Mouse (Mus musculus) layer of hippocampus, adult 9-11 months (tissue): Measurements from ENCODE around the gene Aldh3b1.

ENCODE experiments used
- DNase-seq: peaks from one replicate; pipeline ENCODE4 v3.0.0; 2022

Aldh3b1 gene

GRCm38 (mm10) chr19:3910206-3910605 lies 19.4 kb downstream of the Aldh3b1 start:
- no peak for DNase-seq

- peak; percentile 60 for DNase-seq
Measured at GRCm38 (mm10) chr19:3907876-3908660, 21.5 kb downstream of the Aldh3b1 start.

DNA sequence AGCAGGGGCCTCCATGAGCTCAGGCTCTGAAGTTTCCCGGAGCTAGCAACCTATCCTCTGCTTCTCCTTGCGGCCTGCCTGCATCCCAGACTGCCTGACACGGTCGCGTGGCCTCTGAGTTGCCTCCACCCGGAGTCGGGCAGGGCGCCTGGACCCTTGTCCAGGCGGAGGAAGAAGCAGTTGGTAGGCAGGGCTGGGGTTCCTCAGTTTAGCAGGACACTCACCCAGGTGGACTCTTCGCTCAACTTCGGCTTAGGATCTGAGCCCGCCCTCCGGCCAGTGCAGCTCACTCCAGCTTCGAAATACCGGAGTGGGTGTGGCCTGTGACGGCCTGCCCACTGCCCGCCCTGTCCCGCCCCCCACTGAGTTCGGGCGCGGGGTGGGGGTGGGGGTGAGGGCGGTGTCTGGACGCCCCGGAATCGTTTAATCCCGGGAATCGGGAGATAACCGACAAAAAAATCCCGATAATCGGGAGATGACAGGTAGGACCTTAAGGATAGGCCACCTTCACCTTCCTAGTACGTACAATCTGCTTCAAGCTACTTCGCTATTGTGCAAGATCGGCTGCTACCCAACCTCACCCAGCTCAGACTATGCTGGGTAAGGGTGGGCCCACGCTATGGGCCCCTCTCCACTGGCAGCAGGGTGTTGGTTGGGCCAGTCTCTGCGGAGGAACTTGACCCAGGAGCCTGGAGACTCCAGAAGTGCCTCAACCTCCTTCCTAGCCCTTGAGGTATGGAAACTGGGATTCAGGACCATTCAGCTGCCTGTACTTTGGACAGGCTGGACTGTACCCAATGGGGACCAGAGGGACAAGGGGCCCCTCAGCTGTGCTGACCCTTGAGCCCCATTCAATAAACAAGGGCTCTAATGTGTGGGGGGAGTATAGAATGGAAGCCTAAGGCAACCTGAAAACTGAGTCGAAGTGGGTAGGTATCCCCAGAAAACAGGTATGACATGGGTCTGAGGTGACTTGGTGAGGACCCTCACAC lies 22.5 kb downstream of the Aldh3b1 start, which contains the start of gene Tcirg1:
Tcirg1 (minus strand) TSS at position 339 of the 992 bp plus-strand sequence.
- DNase-seq = peak; percentile 74

- DNase-seq = no peak
Measured at GRCm38 (mm10) chr19:3906326-3906725, 23.3 kb downstream of the Aldh3b1 start.

GRCm38 (mm10) chr19:3905261-3905969 lies 24.2 kb downstream of the Aldh3b1 start:
- DNase-seq = no peak

GRCm38 (mm10) chr19:3904363-3904675 lies 25.3 kb downstream of the Aldh3b1 start:
- DNase-seq = no peak

- DNase-seq = no peak
Measured at GRCm38 (mm10) chr19:3903648-3904362, 25.8 kb downstream of the Aldh3b1 start.

DNA sequence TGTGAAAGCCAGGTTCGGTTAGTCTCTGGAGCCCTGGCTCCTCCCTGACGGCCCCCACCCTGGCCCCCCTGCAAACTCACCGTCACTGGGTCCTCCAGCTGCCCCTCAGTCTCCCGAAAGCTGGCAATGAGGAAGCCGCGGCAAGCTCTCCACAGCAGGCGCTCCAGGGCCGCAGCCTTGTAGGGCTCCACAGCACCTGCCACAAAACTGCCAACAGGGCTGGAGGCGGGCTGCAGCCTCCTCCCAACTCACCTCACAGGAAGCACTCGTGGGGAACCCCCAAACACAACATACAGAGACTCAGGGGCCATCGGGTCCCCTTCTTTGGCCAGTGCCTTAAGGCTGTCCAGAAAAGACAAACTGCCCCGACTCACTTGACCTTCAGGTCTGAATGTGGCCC lies 26.6 kb downstream of the Aldh3b1 start:
- DNase-seq = no peak

DNA sequence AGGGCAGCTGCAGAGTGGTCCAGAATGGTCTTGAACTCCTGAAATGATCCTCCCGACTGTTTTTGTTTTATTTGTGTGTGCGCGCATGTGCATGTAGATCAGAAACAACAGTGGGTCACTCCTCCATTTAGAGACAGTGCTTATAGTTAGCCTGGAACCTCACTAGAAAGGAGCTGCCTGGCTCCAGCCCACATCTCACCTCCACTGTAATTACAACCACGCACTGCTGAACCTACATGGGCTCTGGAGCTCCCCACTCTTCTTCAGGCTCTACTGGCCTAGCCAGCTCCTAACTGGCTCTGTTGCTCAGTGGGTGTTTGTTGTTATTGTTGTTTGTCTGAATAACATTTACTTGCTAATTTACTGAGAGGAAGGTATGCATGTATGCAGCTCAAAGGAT lies 30.0 kb downstream of the Aldh3b1 start:
- no peak for DNase-seq

DNA sequence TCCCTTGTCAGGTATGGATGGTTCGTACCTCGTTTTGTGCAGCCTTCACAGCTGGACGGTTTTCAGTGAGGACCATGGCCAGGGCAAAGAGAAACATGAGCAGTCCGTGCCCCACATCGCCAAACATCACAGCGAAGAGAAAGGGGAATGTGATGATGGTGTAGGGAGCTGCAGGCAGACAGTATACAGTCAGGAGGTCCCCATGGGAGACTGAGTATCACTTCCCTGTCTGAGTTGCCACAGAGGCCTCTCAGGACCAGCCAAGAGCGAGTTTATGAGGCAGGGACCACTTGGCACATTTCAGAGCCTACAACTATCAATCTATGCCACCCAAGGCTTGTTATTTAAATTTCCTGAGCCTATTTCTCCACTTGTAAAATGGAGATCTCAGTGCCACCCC lies 30.7 kb downstream of the Aldh3b1 start:
- no peak for DNase-seq

GRCm38 (mm10) chr19:3897557-3897956 lies 32.1 kb downstream of the Aldh3b1 start:
- DNase-seq = no peak

DNA sequence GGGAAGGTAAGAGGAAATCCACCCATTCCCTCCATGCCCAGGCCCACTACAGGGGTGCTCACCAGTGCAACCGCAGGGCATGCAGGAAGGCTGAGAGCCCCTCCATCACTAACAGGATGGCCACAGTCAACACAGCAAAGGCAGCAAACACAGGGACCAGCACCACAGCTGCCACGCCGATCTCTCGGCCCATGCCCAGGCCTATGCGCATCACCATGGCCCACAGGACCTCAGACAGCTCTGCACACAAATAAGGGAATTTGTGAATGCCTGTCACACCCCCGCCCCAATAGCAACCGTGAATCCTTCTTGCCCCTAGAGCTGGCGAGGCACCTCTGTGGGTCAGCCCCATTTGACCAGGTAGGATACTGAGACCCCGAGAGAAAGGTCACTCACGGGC lies 33.4 kb downstream of the Aldh3b1 start:
- DNase-seq = no peak

DNA sequence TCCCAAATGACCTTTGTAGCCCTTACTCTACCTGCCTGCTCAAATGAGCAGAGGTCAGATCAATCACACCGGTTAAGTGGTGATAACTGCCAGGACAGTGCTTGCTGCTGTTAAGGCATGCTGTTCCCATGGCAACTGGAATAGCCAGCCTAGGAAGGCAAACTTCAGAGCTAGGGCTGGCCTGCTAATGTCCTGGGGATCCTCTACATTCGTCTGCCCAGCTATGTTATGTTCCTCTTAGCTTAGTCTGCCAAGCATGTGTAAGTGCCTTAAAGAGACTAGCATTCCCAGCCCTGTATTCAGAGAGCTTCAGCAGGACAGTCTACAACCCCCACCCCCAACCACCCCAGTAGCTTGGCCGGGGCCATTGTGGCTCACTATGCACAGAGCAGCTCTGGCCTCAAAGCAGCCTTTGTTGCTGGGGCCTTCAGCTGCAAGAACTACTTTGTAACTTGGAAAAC lies 34.4 kb downstream of the Aldh3b1 start:
- DNase-seq = no peak

GRCm38 (mm10) chr19:3894294-3894693 lies 35.3 kb downstream of the Aldh3b1 start:
- no peak for DNase-seq

GRCm38 (mm10) chr19:3893545-3894116 lies 36.0 kb downstream of the Aldh3b1 start:
- no peak for DNase-seq

DNA sequence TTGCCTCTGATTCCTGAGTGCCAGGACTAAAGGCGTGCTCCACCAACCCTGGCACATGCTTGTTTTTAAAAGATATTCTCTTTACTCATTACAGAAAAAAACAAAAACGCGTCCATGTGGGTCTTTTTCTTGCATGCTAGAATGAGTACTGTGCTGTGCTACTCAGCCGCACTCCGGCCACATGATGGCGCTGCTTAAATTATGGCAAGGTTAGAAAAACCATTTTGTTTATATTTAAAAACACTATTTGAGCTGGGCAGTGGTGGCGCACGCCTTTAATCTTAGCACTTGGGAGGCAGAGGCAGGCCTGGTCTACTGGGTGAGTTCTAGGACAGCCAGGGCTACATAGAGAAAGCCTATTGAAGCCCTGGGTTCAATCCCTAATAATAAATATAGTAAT lies 39.4 kb downstream of the Aldh3b1 start:
- no peak for DNase-seq

- DNase-seq = no peak
Measured at GRCm38 (mm10) chr19:3889096-3889495, 40.5 kb downstream of the Aldh3b1 start.

GRCm38 (mm10) chr19:3884325-3884990 lies 45.1 kb downstream of the Aldh3b1 start:
- DNase-seq = no peak

GRCm38 (mm10) chr19:3882214-3882613 lies 47.4 kb downstream of the Aldh3b1 start:
- no peak for DNase-seq

DNA sequence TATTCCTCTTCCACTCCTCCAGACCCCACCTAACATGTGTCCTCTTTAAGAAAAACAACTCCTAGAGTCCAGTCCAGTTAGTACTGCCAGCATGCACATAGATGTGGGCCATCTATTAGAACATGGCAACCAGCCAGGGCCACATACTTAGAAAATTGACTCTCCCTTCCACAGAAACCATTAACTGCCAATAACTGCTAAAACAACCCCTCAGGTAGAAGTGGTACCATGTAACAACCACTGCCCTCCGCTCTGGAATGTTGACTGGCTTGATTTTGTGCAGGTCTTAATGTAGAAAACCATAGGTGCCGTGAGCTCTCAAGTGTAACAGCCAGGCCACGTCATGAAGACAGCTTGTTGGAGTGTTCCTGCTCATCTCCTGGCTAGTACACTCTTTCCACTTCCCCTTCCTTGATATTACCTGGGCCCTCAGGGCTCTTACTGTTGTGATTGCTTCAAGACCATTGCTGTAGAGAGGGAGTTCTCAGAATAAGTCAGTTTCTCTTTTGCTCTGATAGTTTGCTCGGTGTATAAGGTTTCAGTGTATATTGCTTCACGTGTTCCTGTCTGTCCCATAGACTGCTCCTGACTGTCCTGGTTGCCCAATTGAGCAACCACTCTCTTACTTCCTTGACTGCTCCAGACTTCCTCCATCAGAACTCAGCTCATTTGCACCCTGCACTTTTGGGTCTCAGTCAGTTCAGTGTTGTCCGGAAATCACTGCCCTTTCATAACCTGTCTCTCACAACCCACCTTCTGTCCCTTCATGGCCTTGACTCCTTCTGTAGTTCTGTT lies 49.4 kb downstream of the Aldh3b1 start:
- no peak for DNase-seq

DNA sequence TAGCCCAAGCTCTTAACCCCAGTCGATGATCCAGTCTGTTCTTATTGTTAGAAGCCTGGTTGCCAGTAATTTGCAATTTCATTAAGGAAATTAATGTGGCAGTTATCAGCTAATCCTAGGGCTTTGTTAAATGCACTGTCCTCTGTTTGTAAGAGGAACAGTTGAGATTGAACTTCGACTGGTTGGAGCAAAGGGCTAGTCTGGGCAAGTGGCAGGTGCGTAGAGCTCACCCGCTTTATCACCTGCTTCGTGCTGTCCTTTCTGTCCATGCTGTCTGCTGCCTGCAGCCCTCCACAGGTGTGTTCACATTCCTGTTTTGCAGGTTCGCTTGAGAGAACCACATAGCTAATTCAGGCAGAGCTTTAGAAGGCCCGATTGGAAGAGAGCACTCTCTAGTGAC lies 54.6 kb downstream of the Aldh3b1 start:
- no peak for DNase-seq
